Mouse (Mus musculus) kidney, embryonic 14.5 days (tissue): ENCODE data around the gene Cldn1. TPM values are rescaled to one million over a fixed set of nuclear protein-coding genes. Genes with fewer than 3 reads are reported as not detected.

Source experiments
- ATAC-seq: fragments of 200-750 bp; cut with Nextera tagmentation; 2 replicates; pipeline ENCODE4 v1.8.0; 2017; ENCODE audit warnings: moderate number of reproducible peaks, mild to moderate bottlenecking, moderate TSS enrichment, moderate library complexity; ENCODE audit not compliant: low FRiP score, low TSS enrichment
- H3K27ac ChIP-seq: fragments of 300-500 bp; sonication (generic); 2 replicates; pipeline ENCODE4 v1.5.1; 2014; ENCODE audit warnings: low read depth, mild to moderate bottlenecking, low read length, moderate library complexity, mixed read lengths
- H3K27me3 ChIP-seq: fragments of 300-500 bp; sonication (generic); 2 replicates; pipeline ENCODE4 v1.6.1; 2014; ENCODE audit warnings: mild to moderate bottlenecking, low read length; ENCODE audit not compliant: control insufficient read depth, insufficient read depth
- H3K36me3 ChIP-seq: fragments of 300-500 bp; sonication (generic); 2 replicates; pipeline ENCODE4 v1.6.1; 2014; ENCODE audit warnings: low read length, mixed read lengths; ENCODE audit not compliant: control insufficient read depth, insufficient read depth
- H3K4me1 ChIP-seq: fragments of 300-500 bp; sonication (generic); 2 replicates; pipeline ENCODE4 v1.6.1; 2014; ENCODE audit warnings: low read length, mixed read lengths; ENCODE audit not compliant: control insufficient read depth, insufficient read depth
- H3K4me2 ChIP-seq: fragments of 300-500 bp; sonication (generic); replicated peaks from 2 replicates; pipeline ENCODE4 v1.6.1; 2014; ENCODE audit warnings: low read depth, mild to moderate bottlenecking, low read length
- H3K4me3 ChIP-seq: fragments of 300-500 bp; sonication (generic); 2 replicates; pipeline ENCODE4 v1.5.1; 2014; ENCODE audit warnings: mild to moderate bottlenecking, low read length
- H3K9ac ChIP-seq: fragments of 300-500 bp; sonication (generic); 2 replicates; pipeline ENCODE4 v1.6.1; 2014; ENCODE audit warnings: low read depth, mild to moderate bottlenecking, low read length, moderate library complexity
- H3K9me3 ChIP-seq: fragments of 300-500 bp; sonication (generic); 2 replicates; pipeline ENCODE4 v1.6.1; 2016; ENCODE audit warnings: low read length; ENCODE audit not compliant: control insufficient read depth
- WGBS: fragments of 180-500 bp; shearing (Covaris S2); extraction: QIAGEN DNeasy Blood & Tissue Kit; methylation state at CpG from one replicate; pipeline ENCODE4 v1.1.7; 2014; 5-methylcytosine and 5-hydroxymethylcytosine counted together
- polyA plus RNA-seq: library from polyadenylated mRNA; unstranded; fragments of >200 nt; fragmentation: Nextera tagmentation; extraction: Ambion mirVana; gene quantifications from 2 replicates; pipeline ENCODE4 v1.2.1, GENCODE M21; 2014

Cldn1 gene
- polyA plus RNA-seq, 1 experiment from 2014 or later: 32.5 TPM

DNA sequence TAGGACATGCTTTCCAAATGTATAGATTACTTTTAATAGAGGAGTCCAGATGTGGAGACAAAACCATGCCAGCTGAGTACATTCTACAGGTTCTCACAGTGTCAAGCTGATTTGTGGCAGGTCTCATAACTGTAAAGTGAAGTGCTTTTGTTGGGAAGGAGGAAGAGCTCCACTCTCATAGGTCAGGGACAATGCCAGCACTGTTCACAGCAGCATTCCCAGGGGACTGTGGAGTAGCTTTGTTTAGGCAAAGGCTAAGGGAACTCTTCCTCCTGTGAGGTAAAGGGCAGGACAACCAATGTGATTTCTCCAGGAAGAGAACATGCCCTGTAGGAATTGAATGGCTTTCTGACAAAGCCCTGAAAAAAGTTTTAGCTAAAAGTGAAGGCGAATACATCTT is 1.5 kb downstream of the Cldn1 start:
- Histone ChIP-seq H3K9me3 (no peaks in the 10 kb centered on the region), H3K9ac (no peak overlapping the region), H3K27ac (no peak overlapping the region), H3K4me2 (no peak overlapping the region; the same call in 1 of the 2 replicates), H3K4me3 (no peak overlapping the region; the same call in 1 of the 2 replicates), H3K36me3 (no peaks in the 10 kb centered on the region), H3K4me1 (no peaks in the 10 kb centered on the region), H3K27me3 (no peaks in the 10 kb centered on the region; the same call in 1 of the 2 replicates)
- 93% methylated on average over 1 of the region's 1 CpGs for WGBS
- ATAC-seq: no peak

DNA sequence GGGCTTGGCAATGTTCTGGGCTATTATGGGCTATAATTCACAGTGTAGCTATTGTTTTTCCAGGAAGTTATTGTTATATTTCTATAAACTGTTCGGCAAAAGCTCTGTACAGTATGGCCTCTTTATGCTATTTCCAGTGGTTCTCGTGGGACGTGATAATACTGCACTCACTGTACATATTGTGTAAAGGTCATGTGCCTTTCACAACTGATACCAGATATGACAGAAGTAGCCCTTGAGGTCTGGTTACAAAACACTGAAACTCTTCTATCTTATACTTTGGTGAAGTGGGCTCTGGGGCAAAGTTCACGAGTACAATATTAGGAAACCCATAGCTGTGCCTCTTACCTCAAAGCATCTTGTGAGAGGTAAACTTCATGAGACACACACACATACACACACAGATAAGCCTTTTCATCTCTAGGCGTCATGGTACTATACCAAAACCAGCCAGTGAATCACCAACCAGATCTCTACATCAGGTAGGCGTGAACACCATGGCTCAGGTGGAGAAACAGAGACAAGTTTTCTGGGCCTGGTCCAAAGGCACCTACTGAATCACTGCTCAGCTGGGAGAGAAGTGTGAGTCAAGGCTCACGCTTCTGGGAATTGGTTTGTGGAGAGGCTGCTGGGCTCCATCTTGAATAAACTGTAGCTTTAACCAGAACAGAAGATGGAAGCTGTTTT is 2.5 kb downstream of the Cldn1 start:
- H3K4me1 ChIP-seq: no peaks in the 10 kb centered on the region
- H3K4me2 ChIP-seq: no peak overlapping the region; the same call in 1 of the 2 replicates
- no peak overlapping the region for H3K27ac ChIP-seq
- H3K27me3 ChIP-seq: no peaks in the 10 kb centered on the region; the same call in 1 of the 2 replicates
- ATAC-seq: no peak
- no peak overlapping the region for H3K4me3 ChIP-seq
- no peaks in the 10 kb centered on the region for H3K9me3 ChIP-seq
- WGBS: 86% methylated on average over 7 of the region's 7 CpGs
- H3K36me3 ChIP-seq: no peaks in the 10 kb centered on the region
- H3K9ac ChIP-seq: no peak overlapping the region

DNA sequence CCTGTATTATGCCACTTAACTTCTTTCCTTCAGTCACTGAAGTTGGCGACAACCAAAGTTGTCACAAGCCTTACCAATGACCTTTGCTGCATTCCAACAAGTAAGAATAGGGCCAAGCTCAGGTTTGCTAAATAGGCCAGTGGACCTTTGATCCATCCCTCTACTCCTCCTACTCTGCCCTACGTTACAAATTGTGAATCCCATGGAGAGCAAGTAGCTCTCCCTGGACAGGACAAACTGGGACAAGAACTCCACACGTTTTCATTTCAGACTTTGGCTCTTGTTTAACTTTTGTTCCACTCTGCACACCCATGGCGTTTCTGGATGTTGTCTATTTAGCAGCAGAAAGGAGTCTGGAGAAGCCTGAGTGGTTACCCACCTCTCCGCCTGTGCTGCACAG is 3.5 kb downstream of the Cldn1 start:
- Histone ChIP-seq H3K9ac (no peak overlapping the region), H3K36me3 (no peaks in the 10 kb centered on the region), H3K27ac (no peak overlapping the region), H3K27me3 (no peaks in the 10 kb centered on the region; the same call in 1 of the 2 replicates), H3K9me3 (no peaks in the 10 kb centered on the region), H3K4me1 (no peaks in the 10 kb centered on the region), H3K4me2 (no peak overlapping the region; the same call in 1 of the 2 replicates), H3K4me3 (no peak overlapping the region)
- no peak for ATAC-seq
- 71% methylated on average over 5 of the region's 5 CpGs for WGBS

DNA sequence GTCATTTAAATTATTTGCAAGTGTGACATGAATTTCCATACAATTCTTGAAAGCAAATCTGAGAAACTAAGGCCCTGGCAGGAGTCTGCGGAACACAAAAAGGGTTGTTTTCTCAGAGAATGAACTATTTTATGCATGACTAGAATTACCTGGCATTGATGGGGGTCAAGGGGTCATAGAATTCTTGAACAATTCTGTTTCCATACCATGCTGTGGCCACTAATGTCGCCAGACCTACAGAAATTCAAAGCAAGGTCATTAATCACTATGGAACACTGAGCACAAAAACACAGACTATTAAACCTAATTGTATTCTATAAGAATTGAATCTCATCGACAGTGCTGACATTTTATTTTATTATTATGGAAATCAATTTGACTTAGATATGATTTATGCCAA is 10.9 kb downstream of the Cldn1 start:
- H3K36me3 ChIP-seq: no peaks in the 10 kb centered on the region
- no peaks in the 10 kb centered on the region for H3K9me3 ChIP-seq
- H3K9ac ChIP-seq: no peak overlapping the region
- ATAC-seq: no peak
- no peak overlapping the region for H3K4me2 ChIP-seq
- no peak overlapping the region for H3K4me3 ChIP-seq
- WGBS: 28% methylated on average over 3 of the region's 3 CpGs
- no peak overlapping the region for H3K27ac ChIP-seq
- no peaks in the 10 kb centered on the region for H3K27me3 ChIP-seq
- H3K4me1 ChIP-seq: peaks cover 4% of the 10 kb centered on the region; the same call in 1 of the 2 replicates

DNA sequence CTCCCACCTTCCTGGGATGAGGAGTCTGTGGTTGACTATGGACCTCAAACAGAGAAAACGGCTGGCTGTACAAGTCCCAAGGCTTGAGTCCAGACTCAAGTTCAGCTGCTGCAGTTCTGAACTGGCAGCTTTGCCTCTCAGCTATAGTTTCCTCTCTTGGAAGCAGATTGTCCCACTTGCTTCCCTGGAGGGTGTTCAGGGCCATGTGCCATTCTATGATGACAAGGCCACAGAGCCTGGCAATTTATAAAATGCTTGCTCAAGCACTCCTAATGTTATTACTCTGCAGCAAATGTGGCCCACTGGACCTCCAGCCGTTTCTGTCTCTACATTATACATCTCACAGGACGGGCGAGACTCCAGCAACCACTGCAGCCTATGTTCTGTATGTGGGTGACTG is 12.0 kb downstream of the Cldn1 start:
- Histone ChIP-seq H3K9ac (no peak overlapping the region), H3K36me3 (no peaks in the 10 kb centered on the region), H3K27me3 (no peaks in the 10 kb centered on the region), H3K4me1 (peaks cover 4% of the 10 kb centered on the region; the same call in 1 of the 2 replicates), H3K27ac (no peak overlapping the region), H3K4me3 (no peak overlapping the region), H3K9me3 (no peaks in the 10 kb centered on the region), H3K4me2 (no peak overlapping the region)
- WGBS: 70% methylated on average over 4 of the region's 4 CpGs
- ATAC-seq: no peak

DNA sequence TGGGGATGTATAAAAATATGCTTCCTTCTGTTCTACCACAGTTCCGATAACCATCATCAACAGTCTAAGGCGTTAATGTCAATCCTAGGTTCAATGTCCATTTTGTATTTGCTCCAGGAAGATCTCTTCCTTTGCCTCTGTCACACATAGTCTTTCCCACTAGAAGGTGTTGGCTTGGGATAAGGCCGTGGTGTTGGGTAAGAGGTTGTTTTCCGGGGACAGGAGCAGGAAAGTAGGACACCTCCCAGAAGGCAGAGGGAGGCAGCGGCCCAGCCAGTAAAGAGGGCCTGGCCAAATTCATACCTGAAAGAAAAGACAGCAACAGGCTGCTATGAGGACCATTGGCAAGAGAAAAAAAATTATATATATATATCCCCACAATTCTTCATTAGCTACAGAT is 12.7 kb downstream of the Cldn1 start:
- no peak for ATAC-seq

DNA sequence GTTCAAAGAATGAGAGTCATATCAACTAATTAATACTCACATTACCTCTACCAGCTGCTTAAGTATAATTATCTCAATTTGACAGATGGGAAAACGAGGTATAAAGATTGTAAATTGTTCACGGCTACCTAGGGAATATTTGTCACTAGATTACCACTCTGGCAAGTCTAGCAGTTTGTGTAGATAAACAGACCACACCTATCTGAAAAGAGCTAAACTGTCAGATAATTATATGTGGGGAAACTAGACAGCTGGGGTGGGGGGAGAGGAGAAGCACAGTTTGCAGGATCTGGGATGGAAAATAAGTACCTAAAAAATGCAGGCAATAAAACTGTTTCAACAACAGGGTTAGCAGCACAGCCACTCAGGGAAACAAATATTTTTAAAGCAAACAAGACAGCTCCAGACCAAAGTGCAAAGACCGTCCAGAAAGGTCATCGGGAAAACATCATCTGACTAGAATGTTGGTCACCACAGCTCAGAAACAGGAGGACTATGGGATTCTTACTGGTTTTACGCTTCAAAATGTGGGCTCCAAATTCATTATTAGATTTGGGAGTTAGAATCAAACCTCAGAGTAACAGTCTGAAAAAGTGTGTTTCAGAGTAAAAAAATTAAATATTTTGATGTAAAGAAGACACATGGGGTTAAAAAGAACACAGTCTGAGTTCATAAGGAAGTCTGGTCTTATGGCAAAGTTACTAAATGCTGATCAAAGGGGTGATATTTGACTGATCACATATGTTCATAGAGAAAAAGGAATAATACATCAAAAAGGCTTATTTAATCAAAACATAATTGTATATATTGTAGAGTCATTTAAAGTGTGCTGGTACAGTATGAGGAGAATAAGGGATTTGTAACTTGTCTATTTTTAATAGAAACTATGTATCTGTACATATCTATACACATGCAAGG is 13.5 kb downstream of the Cldn1 start:
- H3K4me2 ChIP-seq: no peak overlapping the region
- H3K9ac ChIP-seq: no peak overlapping the region
- H3K27me3 ChIP-seq: no peaks in the 10 kb centered on the region
- H3K27ac ChIP-seq: no peak overlapping the region
- no peak for ATAC-seq
- peaks cover 4% of the 10 kb centered on the region; the same call in 1 of the 2 replicates for H3K4me1 ChIP-seq
- 53% methylated on average over 5 of the region's 5 CpGs for WGBS
- no peaks in the 10 kb centered on the region for H3K9me3 ChIP-seq
- no peak overlapping the region for H3K4me3 ChIP-seq
- H3K36me3 ChIP-seq: no peaks in the 10 kb centered on the region

More for the DNA sequence above, 12.7 kb downstream of the Cldn1 start:
- no peaks in the 10 kb centered on the region for H3K36me3 ChIP-seq
- H3K9ac ChIP-seq: no peak overlapping the region
- peaks cover 4% of the 10 kb centered on the region; the same call in 1 of the 2 replicates for H3K4me1 ChIP-seq
- H3K4me2 ChIP-seq: no peak overlapping the region
- H3K4me3 ChIP-seq: no peak overlapping the region
- no peak overlapping the region for H3K27ac ChIP-seq
- no peaks in the 10 kb centered on the region for H3K9me3 ChIP-seq
- WGBS: 95% methylated on average over 5 of the region's 5 CpGs
- H3K27me3 ChIP-seq: no peaks in the 10 kb centered on the region

DNA sequence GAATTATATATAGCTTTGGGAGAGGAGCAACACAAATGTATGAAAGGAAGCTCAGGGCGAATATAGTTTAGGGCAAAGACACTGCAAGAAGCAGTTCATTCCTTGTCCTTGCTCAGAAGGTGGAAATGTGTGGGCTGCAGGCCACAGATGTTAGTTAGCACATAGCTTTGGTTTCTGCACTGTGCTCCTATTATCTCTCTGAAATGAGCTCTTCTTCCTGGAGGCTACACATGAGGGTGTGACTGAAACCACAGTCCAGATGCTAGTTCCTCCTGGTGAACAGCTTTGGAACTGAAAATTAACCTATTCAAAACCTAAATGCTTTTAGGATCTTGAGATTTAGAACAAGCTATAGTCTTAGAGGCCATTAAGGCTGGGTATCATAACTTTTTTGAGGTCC is 16.1 kb downstream of the Cldn1 start:
- Histone ChIP-seq H3K27ac (no peak overlapping the region), H3K4me3 (no peak overlapping the region), H3K36me3 (no peaks in the 10 kb centered on the region), H3K9ac (no peak overlapping the region), H3K4me1 (0 out of 2 replicates have a peak, but pooled peaks cover under 1% of the 10 kb centered on the region), H3K9me3 (no peaks in the 10 kb centered on the region), H3K27me3 (no peaks in the 10 kb centered on the region), H3K4me2 (no peak overlapping the region)
- no peak for ATAC-seq
- WGBS: 93% methylated on average over 1 of the region's 1 CpGs

DNA sequence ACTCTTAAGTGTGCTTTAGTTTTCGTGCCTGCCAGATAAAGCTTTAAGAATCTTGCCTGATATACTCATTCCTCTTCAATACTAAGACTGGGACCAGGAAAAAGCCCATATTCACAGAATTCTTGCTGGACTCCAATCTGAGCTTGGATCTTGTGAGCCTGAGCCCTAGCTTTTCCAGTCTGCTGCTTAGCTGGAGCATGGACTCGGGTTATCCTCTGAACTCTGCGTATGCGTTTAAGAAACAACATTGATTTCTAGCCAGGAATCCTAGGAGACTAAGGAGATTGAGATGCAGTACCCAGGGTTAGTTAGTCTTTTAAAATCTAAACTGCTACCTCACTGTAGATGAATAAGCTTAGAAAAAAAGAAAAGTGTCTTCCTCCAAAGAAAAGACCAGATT is 20.9 kb downstream of the Cldn1 start:
- no peaks in the 10 kb centered on the region for H3K27me3 ChIP-seq
- H3K4me3 ChIP-seq: no peak overlapping the region
- H3K9me3 ChIP-seq: no peaks in the 10 kb centered on the region
- H3K4me1 ChIP-seq: no peaks in the 10 kb centered on the region
- whole genome bisulfite sequencing: 86% methylated on average over 4 of the region's 4 CpGs
- no peak for ATAC-seq
- no peaks in the 10 kb centered on the region for H3K36me3 ChIP-seq
- no peak overlapping the region for H3K9ac ChIP-seq
- no peak overlapping the region for H3K27ac ChIP-seq
- no peak overlapping the region for H3K4me2 ChIP-seq
